Mouse (Mus musculus): ENCODE data around the gene Pfkp. TPM values are rescaled to one million over a fixed set of nuclear protein-coding genes. Genes with fewer than 3 reads are reported as not detected.

Pfkp gene
- 25.8 and 26.8 TPM in 2 replicates for polyA plus RNA-seq (2015; fragmentation: Nextera tagmentation; extraction: Ambion mirVana)

- Histone ChIP-seq H3K27me3 (peaks cover 3% of the 10 kb centered on the region; the same call in 1 of the 2 replicates), H3K4me3 (replicated peaks) (peak within 1 kb of the TSS; percentile 53)
- 2% methylated on average over 34 of the region's 34 CpGs for WGBS
Measured at GRCm38 (mm10) chr13:6648669-6649233, at the start of gene Pfkp. Gene Pfkp (minus strand): TSS chr13:6648777.

GRCm38 (mm10) chr13:6690607-6691006 lies 42.0 kb upstream of the Pfkp start:
- ATAC-seq (ENCODE audit: insufficient number of reproducible peaks, low FRiP score, low TSS enrichment, low read depth), result no peak
- H3K36me3 ChIP-seq, result no peaks in the 10 kb centered on the region
- no peak overlapping the region for H3K9ac ChIP-seq
- no peaks in the 10 kb centered on the region for H3K9me3 ChIP-seq (replicated peaks)
- WGBS, result 68% methylated on average over 3 of the region's 3 CpGs
- no peaks in the 10 kb centered on the region for H3K4me1 ChIP-seq
- H3K4me2 ChIP-seq (replicated peaks), result no peak overlapping the region
- H3K27ac ChIP-seq (replicated peaks), result no peak overlapping the region
- H3K4me3 ChIP-seq (replicated peaks), result no peak overlapping the region
- no peaks in the 10 kb centered on the region for H3K27me3 ChIP-seq

More at GRCm38 (mm10) chr13:6648669-6649233, at the start of gene Pfkp:
- 0 out of 2 replicates have a peak within 1 kb of the TSS, but pooled peaks have one; percentile 29 for H3K27ac ChIP-seq (replicated peaks)
- no peaks in the 10 kb centered on the region for H3K36me3 ChIP-seq
- peaks cover 11% of the 10 kb centered on the region for H3K4me1 ChIP-seq
- H3K9ac ChIP-seq, result peak within 1 kb of the TSS; percentile 23
- no peaks in the 10 kb centered on the region for H3K9me3 ChIP-seq (replicated peaks)
- peak; percentile 94 for ATAC-seq (ENCODE audit: insufficient number of reproducible peaks, low FRiP score, low TSS enrichment, low read depth)
- H3K4me2 ChIP-seq (replicated peaks), result peak within 1 kb of the TSS; percentile 98

GRCm38 (mm10) chr13:6689962-6690361 lies 41.4 kb upstream of the Pfkp start:
- H3K9ac ChIP-seq, result no peak overlapping the region
- H3K9me3 ChIP-seq (replicated peaks), result no peaks in the 10 kb centered on the region
- 62% methylated on average over 4 of the region's 4 CpGs for WGBS
- no peaks in the 10 kb centered on the region for H3K4me1 ChIP-seq
- H3K27ac ChIP-seq (replicated peaks), result no peak overlapping the region
- H3K4me3 ChIP-seq (replicated peaks), result no peak overlapping the region
- ATAC-seq (ENCODE audit: insufficient number of reproducible peaks, low FRiP score, low TSS enrichment, low read depth), result no peak
- H3K36me3 ChIP-seq, result no peaks in the 10 kb centered on the region
- H3K4me2 ChIP-seq (replicated peaks), result no peak overlapping the region
- H3K27me3 ChIP-seq, result no peaks in the 10 kb centered on the region

GRCm38 (mm10) chr13:6688790-6689433 lies 40.3 kb upstream of the Pfkp start:
- H3K27ac ChIP-seq (replicated peaks), result no peak overlapping the region
- H3K9ac ChIP-seq, result no peak overlapping the region
- H3K27me3 ChIP-seq, result no peaks in the 10 kb centered on the region
- no peaks in the 10 kb centered on the region for H3K36me3 ChIP-seq
- no peaks in the 10 kb centered on the region for H3K9me3 ChIP-seq (replicated peaks)
- no peak overlapping the region for H3K4me2 ChIP-seq (replicated peaks)
- ATAC-seq (ENCODE audit: insufficient number of reproducible peaks, low FRiP score, low TSS enrichment, low read depth), result no peak
- H3K4me3 ChIP-seq (replicated peaks), result no peak overlapping the region
- 36% methylated on average over 7 of the region's 7 CpGs for WGBS
- H3K4me1 ChIP-seq, result no peaks in the 10 kb centered on the region

GRCm38 (mm10) chr13:6666887-6667286 lies 18.3 kb upstream of the Pfkp start:
- 68% methylated on average over 4 of the region's 4 CpGs for WGBS
- H3K9ac ChIP-seq, result no peak overlapping the region
- no peaks in the 10 kb centered on the region for H3K36me3 ChIP-seq
- no peaks in the 10 kb centered on the region for H3K27me3 ChIP-seq
- no peaks in the 10 kb centered on the region for H3K9me3 ChIP-seq (replicated peaks)
- no peaks in the 10 kb centered on the region for H3K4me1 ChIP-seq
- no peak overlapping the region for H3K4me3 ChIP-seq (replicated peaks)
- no peak overlapping the region for H3K4me2 ChIP-seq (replicated peaks)
- no peak for ATAC-seq (ENCODE audit: insufficient number of reproducible peaks, low FRiP score, low TSS enrichment, low read depth)
- H3K27ac ChIP-seq (replicated peaks), result no peak overlapping the region

GRCm38 (mm10) chr13:6665506-6665905 lies 16.9 kb upstream of the Pfkp start:
- H3K9ac ChIP-seq, result no peak overlapping the region
- H3K4me2 ChIP-seq (replicated peaks), result no peak overlapping the region
- no peaks in the 10 kb centered on the region for H3K36me3 ChIP-seq
- no peaks in the 10 kb centered on the region for H3K27me3 ChIP-seq
- H3K27ac ChIP-seq (replicated peaks), result no peak overlapping the region
- no peak overlapping the region for H3K4me3 ChIP-seq (replicated peaks)
- H3K4me1 ChIP-seq, result no peaks in the 10 kb centered on the region
- H3K9me3 ChIP-seq (replicated peaks), result no peaks in the 10 kb centered on the region
- ATAC-seq (ENCODE audit: insufficient number of reproducible peaks, low FRiP score, low TSS enrichment, low read depth), result no peak
- WGBS, result 80% methylated on average over 1 of the region's 1 CpGs

GRCm38 (mm10) chr13:6664216-6664615 lies 15.6 kb upstream of the Pfkp start:
- ATAC-seq (ENCODE audit: insufficient number of reproducible peaks, low FRiP score, low TSS enrichment, low read depth), result no peak
- H3K4me1 ChIP-seq, result no peaks in the 10 kb centered on the region
- no peak overlapping the region for H3K27ac ChIP-seq (replicated peaks)
- no peak overlapping the region for H3K4me3 ChIP-seq (replicated peaks)
- H3K27me3 ChIP-seq, result no peaks in the 10 kb centered on the region
- 76% methylated on average over 5 of the region's 5 CpGs for WGBS
- H3K36me3 ChIP-seq, result no peaks in the 10 kb centered on the region
- H3K9me3 ChIP-seq (replicated peaks), result no peaks in the 10 kb centered on the region
- H3K4me2 ChIP-seq (replicated peaks), result no peak overlapping the region
- no peak overlapping the region for H3K9ac ChIP-seq

- 66% methylated on average over 6 of the region's 6 CpGs for WGBS
- H3K4me2 ChIP-seq (replicated peaks), result no peak overlapping the region
- ATAC-seq (ENCODE audit: insufficient number of reproducible peaks, low FRiP score, low TSS enrichment, low read depth), result no peak
Measured at GRCm38 (mm10) chr13:6659314-6659713, 10.7 kb upstream of the Pfkp start.

GRCm38 (mm10) chr13:6657300-6657699 lies 8.7 kb upstream of the Pfkp start:
- H3K9me3 ChIP-seq (replicated peaks), result no peaks in the 10 kb centered on the region
- H3K4me2 ChIP-seq (replicated peaks), result no peak overlapping the region
- H3K4me3 ChIP-seq (replicated peaks), result no peak overlapping the region
- H3K36me3 ChIP-seq, result no peaks in the 10 kb centered on the region
- H3K9ac ChIP-seq, result no peak overlapping the region
- H3K27me3 ChIP-seq, result no peaks in the 10 kb centered on the region
- WGBS, result 85% methylated on average over 2 of the region's 2 CpGs
- H3K27ac ChIP-seq (replicated peaks), result no peak overlapping the region
- ATAC-seq (ENCODE audit: insufficient number of reproducible peaks, low FRiP score, low TSS enrichment, low read depth), result no peak
- no peaks in the 10 kb centered on the region for H3K4me1 ChIP-seq

More at GRCm38 (mm10) chr13:6659314-6659713, 10.7 kb upstream of the Pfkp start:
- Histone ChIP-seq H3K36me3 (no peaks in the 10 kb centered on the region), H3K9me3 (replicated peaks) (no peaks in the 10 kb centered on the region), H3K27me3 (no peaks in the 10 kb centered on the region), H3K4me3 (replicated peaks) (no peak overlapping the region), H3K4me1 (no peaks in the 10 kb centered on the region), H3K27ac (replicated peaks) (0 out of 2 replicates have a peak overlapping the region, but pooled peaks have one; percentile 4), H3K9ac (no peak overlapping the region)

- 77% methylated on average over 3 of the region's 3 CpGs for WGBS
- ATAC-seq (ENCODE audit: insufficient number of reproducible peaks, low FRiP score, low TSS enrichment, low read depth), result no peak
- no peak overlapping the region for H3K9ac ChIP-seq
- peaks cover 3% of the 10 kb centered on the region; the same call in 1 of the 2 replicates for H3K27me3 ChIP-seq
- no peak overlapping the region for H3K27ac ChIP-seq (replicated peaks)
- H3K36me3 ChIP-seq, result no peaks in the 10 kb centered on the region
- H3K9me3 ChIP-seq (replicated peaks), result no peaks in the 10 kb centered on the region
- H3K4me1 ChIP-seq, result peaks cover 11% of the 10 kb centered on the region
- no peak overlapping the region for H3K4me2 ChIP-seq (replicated peaks)
- no peak overlapping the region for H3K4me3 ChIP-seq (replicated peaks)
Measured at GRCm38 (mm10) chr13:6649542-6649941, 965 bp upstream of the Pfkp start.

GRCm38 (mm10) chr13:6647992-6648668 lies 447 bp downstream of the Pfkp start:
- peak overlapping the region; percentile 98 for H3K4me2 ChIP-seq (replicated peaks)
- peak; percentile 7; the same call in 1 of the 2 replicates for ATAC-seq (ENCODE audit: insufficient number of reproducible peaks, low FRiP score, low TSS enrichment, low read depth)
- WGBS, result under 1% methylated on average over 28 of the region's 28 CpGs

More at GRCm38 (mm10) chr13:6647992-6648668, 447 bp downstream of the Pfkp start:
- no peaks in the 10 kb centered on the region for H3K36me3 ChIP-seq
- H3K4me1 ChIP-seq, result peaks cover 11% of the 10 kb centered on the region
- peak overlapping the region; percentile 53 for H3K4me3 ChIP-seq (replicated peaks)
- H3K9ac ChIP-seq, result 0 out of 2 replicates have a peak overlapping the region, but pooled peaks have one; percentile 9
- no peaks in the 10 kb centered on the region for H3K9me3 ChIP-seq (replicated peaks)
- H3K27ac ChIP-seq (replicated peaks), result no peak overlapping the region
- peaks cover 3% of the 10 kb centered on the region; the same call in 1 of the 2 replicates for H3K27me3 ChIP-seq

All from embryonic facial prominence, embryonic 15.5 days (tissue).